Mouse (Mus musculus) limb, embryonic 14.5 days (tissue): ENCODE data around the gene Slc23a3. TPM values are rescaled to one million over a fixed set of nuclear protein-coding genes. Genes with fewer than 3 reads are reported as not detected.

ENCODE experiments used
- ATAC-seq: fragments of 200-750 bp; cut with Nextera tagmentation; 2 replicates; pipeline ENCODE4 v1.8.0; 2017; ENCODE audit warnings: low read depth, moderate number of reproducible peaks, moderate TSS enrichment; ENCODE audit not compliant: low FRiP score
- DNase-seq: peaks from one replicate; pipeline ENCODE4 v3.0.0-alpha.2; 2015; ENCODE audit warnings: low spot score
- H3K27ac ChIP-seq: fragments of 300-500 bp; sonication (generic); replicated peaks from 2 replicates; pipeline ENCODE4 v1.5.1; 2014; ENCODE audit warnings: low read depth, mild to moderate bottlenecking, low read length, moderate library complexity, mixed read lengths
- H3K27me3 ChIP-seq: fragments of 300-500 bp; sonication (generic); 2 replicates; pipeline ENCODE4 v1.6.1; 2014; ENCODE audit warnings: low read length, mixed read lengths; ENCODE audit not compliant: control insufficient read depth, insufficient read depth
- H3K36me3 ChIP-seq: fragments of 300-500 bp; sonication (generic); 2 replicates; pipeline ENCODE4 v1.6.1; 2014; ENCODE audit warnings: mild to moderate bottlenecking, low read length, moderate library complexity, mixed read lengths; ENCODE audit not compliant: control insufficient read depth, insufficient read depth
- H3K4me1 ChIP-seq: fragments of 300-500 bp; sonication (generic); 2 replicates; pipeline ENCODE4 v1.6.1; 2014; ENCODE audit warnings: antibody characterized with exemption, low read length, mixed read lengths; ENCODE audit not compliant: control insufficient read depth, insufficient read depth
- H3K4me2 ChIP-seq: fragments of 300-500 bp; sonication (generic); replicated peaks from 2 replicates; pipeline ENCODE4 v1.6.1; 2014; ENCODE audit warnings: low read depth, mild to moderate bottlenecking, low read length, moderate library complexity; ENCODE audit not compliant: severe bottlenecking
- H3K4me3 ChIP-seq: fragments of 300-500 bp; sonication (generic); replicated peaks from 2 replicates; pipeline ENCODE4 v1.5.1; 2014; ENCODE audit warnings: low read length
- H3K9ac ChIP-seq: fragments of 300-500 bp; sonication (generic); 2 replicates; pipeline ENCODE4 v1.6.1; 2014; ENCODE audit warnings: mild to moderate bottlenecking, low read depth, low read length, moderate library complexity; ENCODE audit not compliant: severe bottlenecking
- H3K9me3 ChIP-seq: fragments of 300-500 bp; sonication (generic); 2 replicates; pipeline ENCODE4 v1.6.1; 2016; ENCODE audit warnings: low read length; ENCODE audit not compliant: control insufficient read depth
- POLR2A ChIP-seq: fragments of 200-500 bp; IDR thresholded peaks from 2 replicates; pipeline ENCODE4 v1.8.0; 2012; ENCODE audit warnings: inconsistent platforms, mild to moderate bottlenecking, moderate library complexity, borderline replicate concordance; ENCODE audit not compliant: insufficient read depth, insufficient read length; ENCODE audit errors: extremely low read depth
- WGBS: fragments of 180-500 bp; shearing (Covaris S2); extraction: QIAGEN DNeasy Blood & Tissue Kit; methylation state at CpG from one replicate; pipeline ENCODE4 v1.1.7; 2014; 5-methylcytosine and 5-hydroxymethylcytosine counted together
- polyA plus RNA-seq, 2 experiments: library from polyadenylated mRNA; depleted of rRNA in 1 of 2; stranded (reverse) in 1 of 2; unstranded in 1 of 2; fragments of >200 nt; fragmentation: Nextera tagmentation in 1 of 2; extraction: Ambion mirVana in 1 of 2; gene quantifications; 2 replicates each; pipeline versions ENCODE4 v1.2.1 to v1.2.3; 2012 to 2014

The Slc23a3 gene
- polyA plus RNA-seq, 2 experiments: 0.11 to 0.58 TPM

GRCm38 (mm10) chr1:75136730-75137129 lies 3.0 kb upstream of the Slc23a3 start:
- no peaks in the 10 kb centered on the region for H3K27me3 ChIP-seq
- no peak overlapping the region for H3K4me2 ChIP-seq
- no peaks in the 10 kb centered on the region for H3K9me3 ChIP-seq
- 40% methylated on average over 3 of the region's 3 CpGs for WGBS
- H3K9ac ChIP-seq: no peak overlapping the region
- no peak overlapping the region for H3K4me3 ChIP-seq
- no peak for TF ChIP-seq POLR2A
- peaks cover 7% of the 10 kb centered on the region for H3K4me1 ChIP-seq
- peaks cover 48% of the 10 kb centered on the region for H3K36me3 ChIP-seq
- DNase-seq (no peak), ATAC-seq (no peak)
- H3K27ac ChIP-seq: no peak overlapping the region

GRCm38 (mm10) chr1:75136293-75136692 lies 2.6 kb upstream of the Slc23a3 start:
- Histone ChIP-seq H3K36me3 (peaks cover 48% of the 10 kb centered on the region), H3K4me1 (peaks cover 7% of the 10 kb centered on the region), H3K9ac (no peak overlapping the region), H3K9me3 (no peaks in the 10 kb centered on the region), H3K4me3 (no peak overlapping the region), H3K4me2 (no peak overlapping the region), H3K27me3 (no peaks in the 10 kb centered on the region), H3K27ac (no peak overlapping the region)
- TF ChIP-seq POLR2A: no peak
- ATAC-seq: no peak
- no peak for DNase-seq
- 71% methylated on average over 6 of the region's 6 CpGs for WGBS

- H3K9ac ChIP-seq: no peak overlapping the region
- H3K4me3 ChIP-seq: no peak overlapping the region
- ATAC-seq (no peak), DNase-seq (no peak)
- no peak for TF ChIP-seq POLR2A
- H3K36me3 ChIP-seq: no peaks in the 10 kb centered on the region
- no peak overlapping the region for H3K27ac ChIP-seq
- 0 out of 2 replicates have a peak, but pooled peaks cover 5% of the 10 kb centered on the region for H3K4me1 ChIP-seq
- no peak overlapping the region for H3K4me2 ChIP-seq
- no peaks in the 10 kb centered on the region for H3K9me3 ChIP-seq
- H3K27me3 ChIP-seq: no peaks in the 10 kb centered on the region
- 74% methylated on average over 3 of the region's 3 CpGs for WGBS
Measured at GRCm38 (mm10) chr1:75128641-75129040, 5.0 kb downstream of the Slc23a3 start.

- 0 out of 2 replicates have a peak, but pooled peaks cover 5% of the 10 kb centered on the region for H3K4me1 ChIP-seq
- H3K27me3 ChIP-seq: no peaks in the 10 kb centered on the region
- ATAC-seq (no peak), DNase-seq (no peak)
- H3K27ac ChIP-seq: peak overlapping the region; percentile 92; the same call in 1 of the 2 replicates
- no peak for TF ChIP-seq POLR2A
- no peak overlapping the region for H3K9ac ChIP-seq
- peak overlapping the region; percentile 53 for H3K4me3 ChIP-seq
- no peaks in the 10 kb centered on the region for H3K36me3 ChIP-seq
- WGBS: 36% methylated on average over 5 of the region's 5 CpGs
- peak overlapping the region; percentile 64 for H3K4me2 ChIP-seq
- no peaks in the 10 kb centered on the region for H3K9me3 ChIP-seq
Measured at GRCm38 (mm10) chr1:75125418-75125817, 8.3 kb downstream of the Slc23a3 start.

GRCm38 (mm10) chr1:75124346-75125321 lies 9.1 kb downstream of the Slc23a3 start, which contains the start of gene Nhej1:
Nhej1 (minus strand) TSS chr1:75125200.
- H3K9me3 ChIP-seq: no peaks in the 10 kb centered on the region
- H3K4me2 ChIP-seq: peak within 1 kb of the TSS; percentile 64
- H3K9ac ChIP-seq: peak within 1 kb of the TSS; percentile 64
- H3K4me3 ChIP-seq: peak within 1 kb of the TSS; percentile 53
- DNase-seq: peak; percentile 96
- no peaks in the 10 kb centered on the region for H3K27me3 ChIP-seq
- no peaks in the 10 kb centered on the region for H3K36me3 ChIP-seq
- 1% methylated on average over 55 of the region's 56 CpGs for WGBS
- H3K4me1 ChIP-seq: 0 out of 2 replicates have a peak, but pooled peaks cover 5% of the 10 kb centered on the region
- TF ChIP-seq POLR2A: 0 out of 2 replicates have a peak, but pooled peaks have one; percentile 16
- H3K27ac ChIP-seq: peak within 1 kb of the TSS; percentile 92
- peak; percentile 97 for ATAC-seq
